Mouse (Mus musculus): ENCODE data around the gene Pcyox1. TPM values are rescaled to one million over a fixed set of nuclear protein-coding genes. Genes with fewer than 3 reads are reported as not detected.
A peak's percentile ranks its signal among the peaks of the same experiment; 100 is the strongest.

Pcyox1 gene
- total and polyA plus RNA-seq, 3 experiments: 44.7 to 72.3 (median 44.9) TPM

GRCm38 (mm10) chr6:86400972-86401371 lies 4.0 kb upstream of the Pcyox1 start:
- TF ChIP-seq CTCF (IDR thresholded peaks at IDR 0.05; ENCODE audit: low read depth, low read length): peak; percentile 45
- no peak for TF ChIP-seq POLR2AphosphoS5 (IDR thresholded peaks at IDR 0.05; ENCODE audit: insufficient replicate concordance, low read depth, low read length)
- TF ChIP-seq GATA1 (IDR thresholded peaks at IDR 0.05; ENCODE audit: borderline replicate concordance, low read length): no peak
- H3K4me3 ChIP-seq (ENCODE audit: low read depth, low read length): peak overlapping the region; percentile 13; the same call in 1 of the 2 replicates
- DNase-seq (ENCODE audit: low spot score) (peak; percentile 38), ATAC-seq (ENCODE audit: extremely low read depth, insufficient number of reproducible peaks, low FRiP score, poor library complexity, severe bottlenecking) (peak; percentile 51; the same call in 1 of the 2 replicates)
- H3K4me1 ChIP-seq (ENCODE audit: insufficient read depth, low read depth, low read length): peaks cover 53% of the 10 kb centered on the region
- no peaks in the 10 kb centered on the region for H3K36me3 ChIP-seq (replicated peaks)
- no peaks in the 10 kb centered on the region for H3K27me3 ChIP-seq (ENCODE audit: insufficient read depth, low read length)
- H3K9me3 ChIP-seq (replicated peaks): no peaks in the 10 kb centered on the region

- H3K9me3 ChIP-seq (replicated peaks): no peaks in the 10 kb centered on the region
- no peak for TF ChIP-seq TAL1 (conservative IDR thresholded peaks at IDR 0.05; ENCODE audit: low read depth, low read length)
- TF ChIP-seq POLR2AphosphoS5 (IDR thresholded peaks at IDR 0.05; ENCODE audit: insufficient replicate concordance, low read depth, low read length): no peak
- TF ChIP-seq CTCF (IDR thresholded peaks at IDR 0.05; ENCODE audit: low read depth, low read length): no peak
- TF ChIP-seq GATA1 (IDR thresholded peaks at IDR 0.05; ENCODE audit: borderline replicate concordance, low read length): no peak
- TF ChIP-seq GATA2 (IDR thresholded peaks at IDR 0.05; ENCODE audit: borderline replicate concordance, low read depth, low read length): no peak
- no peak overlapping the region for H3K4me3 ChIP-seq (ENCODE audit: low read depth, low read length)
- DNase-seq (ENCODE audit: low spot score) (no peak), ATAC-seq (ENCODE audit: extremely low read depth, insufficient number of reproducible peaks, low FRiP score, poor library complexity, severe bottlenecking) (no peak)
- peaks cover 56% of the 10 kb centered on the region for H3K4me1 ChIP-seq (ENCODE audit: insufficient read depth, low read depth, low read length)
- H3K36me3 ChIP-seq (replicated peaks): peaks cover 8% of the 10 kb centered on the region
- H3K27me3 ChIP-seq (ENCODE audit: insufficient read depth, low read length): no peaks in the 10 kb centered on the region
Measured at GRCm38 (mm10) chr6:86399995-86400394, 3.0 kb upstream of the Pcyox1 start.

GRCm38 (mm10) chr6:86398986-86399385 lies 2.0 kb upstream of the Pcyox1 start:
- ATAC-seq (ENCODE audit: extremely low read depth, insufficient number of reproducible peaks, low FRiP score, poor library complexity, severe bottlenecking) (no peak), DNase-seq (ENCODE audit: low spot score) (no peak)
- H3K27me3 ChIP-seq (ENCODE audit: insufficient read depth, low read length): no peaks in the 10 kb centered on the region
- peaks cover 59% of the 10 kb centered on the region for H3K4me1 ChIP-seq (ENCODE audit: insufficient read depth, low read depth, low read length)
- H3K36me3 ChIP-seq (replicated peaks): peaks cover 17% of the 10 kb centered on the region
- H3K9me3 ChIP-seq (replicated peaks): no peaks in the 10 kb centered on the region
- H3K4me3 ChIP-seq (ENCODE audit: low read depth, low read length): no peak overlapping the region
- TF ChIP-seq GATA1 (IDR thresholded peaks at IDR 0.05; ENCODE audit: borderline replicate concordance, low read length) (no peak), TAL1 (conservative IDR thresholded peaks at IDR 0.05; ENCODE audit: low read depth, low read length) (no peak), CTCF (IDR thresholded peaks at IDR 0.05; ENCODE audit: low read depth, low read length) (no peak), POLR2AphosphoS5 (IDR thresholded peaks at IDR 0.05; ENCODE audit: insufficient replicate concordance, low read depth, low read length) (no peak), GATA2 (IDR thresholded peaks at IDR 0.05; ENCODE audit: borderline replicate concordance, low read depth, low read length) (no peak)

DNA sequence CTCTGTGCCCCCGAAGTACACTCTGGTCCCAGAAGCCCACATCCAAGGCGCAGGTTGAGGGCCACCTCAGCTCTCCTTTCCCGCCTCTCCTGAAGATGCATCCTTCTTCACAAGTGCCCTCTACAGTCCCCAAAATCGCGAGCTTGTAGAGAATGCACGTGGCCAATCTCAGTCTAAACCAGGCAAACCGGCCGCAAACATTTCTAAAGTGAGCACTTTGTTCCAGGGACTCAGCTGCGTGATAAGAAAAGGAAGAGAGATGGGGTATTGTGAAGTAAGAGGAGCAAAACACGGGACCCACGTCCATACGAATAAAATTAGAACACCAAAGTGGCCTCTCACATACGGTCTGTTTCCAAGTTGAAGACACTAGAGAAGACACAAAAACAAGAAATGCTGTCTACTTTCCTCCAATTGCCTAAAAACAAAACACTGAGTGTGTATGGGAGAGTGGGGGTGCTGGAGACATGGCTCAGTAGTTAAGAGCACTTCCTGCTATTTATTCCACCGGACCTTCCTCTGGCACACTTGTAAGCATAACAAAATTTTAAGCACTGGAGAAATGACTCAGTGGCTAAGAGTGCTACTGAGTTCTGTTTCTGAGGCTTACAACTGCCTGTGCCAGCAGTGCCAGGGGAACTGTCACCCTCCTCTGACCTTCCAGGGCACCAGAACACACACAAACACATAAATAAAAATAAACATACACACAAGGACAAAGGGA lies 465 bp upstream of the Pcyox1 start:
- Histone ChIP-seq H3K36me3 (replicated peaks) (peaks cover 30% of the 10 kb centered on the region), H3K4me3 (ENCODE audit: low read depth, low read length) (peak overlapping the region; percentile 96), H3K4me1 (ENCODE audit: insufficient read depth, low read depth, low read length) (peaks cover 58% of the 10 kb centered on the region), H3K27me3 (ENCODE audit: insufficient read depth, low read length) (no peaks in the 10 kb centered on the region), H3K9me3 (replicated peaks) (no peaks in the 10 kb centered on the region)
- no peak for DNase-seq (ENCODE audit: low spot score)
- TF ChIP-seq GATA1 (IDR thresholded peaks at IDR 0.05; ENCODE audit: borderline replicate concordance, low read length) (no peak), TAL1 (conservative IDR thresholded peaks at IDR 0.05; ENCODE audit: low read depth, low read length) (no peak), POLR2AphosphoS5 (IDR thresholded peaks at IDR 0.05; ENCODE audit: insufficient replicate concordance, low read depth, low read length) (no peak)
- ATAC-seq (ENCODE audit: extremely low read depth, insufficient number of reproducible peaks, low FRiP score, poor library complexity, severe bottlenecking): no peak

DNA sequence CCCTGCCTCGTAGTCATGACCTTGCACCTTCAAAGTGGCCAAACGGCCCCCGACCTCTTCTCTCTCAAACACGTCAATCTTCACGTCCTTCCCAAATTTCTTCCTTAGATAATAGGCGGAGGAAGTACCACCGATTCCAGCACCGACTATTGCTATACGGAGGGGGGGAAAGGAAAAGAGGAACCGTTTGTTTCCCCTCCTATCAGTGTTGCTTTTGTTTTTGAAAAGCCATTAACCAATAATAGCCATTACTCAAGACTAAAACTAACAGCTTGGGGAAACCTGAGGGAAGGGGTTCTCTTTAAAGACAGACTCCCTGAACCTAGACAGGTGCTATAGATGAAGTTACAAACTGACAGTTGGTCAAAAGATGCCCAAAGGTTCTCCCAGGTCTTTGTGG lies 985 bp downstream of the Pcyox1 start:
- Histone ChIP-seq H3K4me1 (ENCODE audit: insufficient read depth, low read depth, low read length) (peaks cover 52% of the 10 kb centered on the region), H3K27me3 (ENCODE audit: insufficient read depth, low read length) (no peaks in the 10 kb centered on the region), H3K4me3 (ENCODE audit: low read depth, low read length) (peak overlapping the region; percentile 96), H3K36me3 (replicated peaks) (peaks cover 45% of the 10 kb centered on the region), H3K9me3 (replicated peaks) (no peaks in the 10 kb centered on the region)
- no peak for TF ChIP-seq GATA1 (IDR thresholded peaks at IDR 0.05; ENCODE audit: borderline replicate concordance, low read length)
- no peak for TF ChIP-seq GATA2 (IDR thresholded peaks at IDR 0.05; ENCODE audit: borderline replicate concordance, low read depth, low read length)
- TF ChIP-seq TAL1 (conservative IDR thresholded peaks at IDR 0.05; ENCODE audit: low read depth, low read length): no peak
- no peak for TF ChIP-seq POLR2AphosphoS5 (IDR thresholded peaks at IDR 0.05; ENCODE audit: insufficient replicate concordance, low read depth, low read length)
- TF ChIP-seq CTCF (IDR thresholded peaks at IDR 0.05; ENCODE audit: low read depth, low read length): no peak
- DNase-seq (ENCODE audit: low spot score): peak; percentile 24
- no peak for ATAC-seq (ENCODE audit: extremely low read depth, insufficient number of reproducible peaks, low FRiP score, poor library complexity, severe bottlenecking)

DNA sequence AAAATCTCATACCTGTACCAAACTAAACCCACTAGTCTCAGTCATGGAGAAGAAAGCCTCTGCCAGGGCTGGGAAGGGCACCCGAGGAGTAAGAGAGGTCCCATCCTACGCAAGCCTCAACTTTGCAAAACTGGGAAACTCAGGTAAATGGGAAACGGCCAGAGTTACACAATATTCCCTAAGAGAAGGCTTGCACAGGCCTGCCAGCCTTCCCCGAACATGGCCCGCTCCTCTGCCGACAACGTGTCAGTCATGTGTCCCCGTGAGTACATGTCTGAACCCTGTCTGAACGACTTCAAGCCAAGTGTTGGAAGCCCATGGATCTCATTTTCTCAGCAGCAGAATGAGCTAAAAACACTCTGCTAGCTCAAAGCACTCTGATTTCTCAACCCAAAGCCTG lies 1.9 kb downstream of the Pcyox1 start:
- no peak for DNase-seq (ENCODE audit: low spot score)

More for the DNA sequence above, 1.9 kb downstream of the Pcyox1 start:
- H3K36me3 ChIP-seq (replicated peaks): peaks cover 54% of the 10 kb centered on the region
- TF ChIP-seq CTCF (IDR thresholded peaks at IDR 0.05; ENCODE audit: low read depth, low read length) (no peak), GATA1 (IDR thresholded peaks at IDR 0.05; ENCODE audit: borderline replicate concordance, low read length) (no peak), POLR2AphosphoS5 (IDR thresholded peaks at IDR 0.05; ENCODE audit: insufficient replicate concordance, low read depth, low read length) (no peak), TAL1 (conservative IDR thresholded peaks at IDR 0.05; ENCODE audit: low read depth, low read length) (no peak), GATA2 (IDR thresholded peaks at IDR 0.05; ENCODE audit: borderline replicate concordance, low read depth, low read length) (no peak)
- peaks cover 44% of the 10 kb centered on the region for H3K4me1 ChIP-seq (ENCODE audit: insufficient read depth, low read depth, low read length)
- no peaks in the 10 kb centered on the region for H3K27me3 ChIP-seq (ENCODE audit: insufficient read depth, low read length)
- no peak overlapping the region; the same call in 1 of the 2 replicates for H3K4me3 ChIP-seq (ENCODE audit: low read depth, low read length)
- no peak for ATAC-seq (ENCODE audit: extremely low read depth, insufficient number of reproducible peaks, low FRiP score, poor library complexity, severe bottlenecking)
- no peaks in the 10 kb centered on the region for H3K9me3 ChIP-seq (replicated peaks)
